In genomic region chr15:82345820-82346470, GRCm38 (mm10) we compare ENCODE assay signal across 8 mouse cellular contexts. TPM values are rescaled to one million over a fixed set of nuclear protein-coding genes. Genes with fewer than 3 reads are reported as not detected.
DNase-seq lines count a peak whose midpoint lies in the region; ATAC-seq and TF ChIP-seq lines count a peak whose summit lies in the region.

No protein-coding gene starts in this region.

- H3K4me3 ChIP-seq in C2C12 (ENCODE audit: insufficient read depth, poor library complexity, severe bottlenecking): peak overlapping the region; percentile 60
- H3K4me3 ChIP-seq in erythroblast, embryonic 14.5 days (replicated peaks): peak overlapping the region; percentile 91
- peak overlapping the region; percentile 80 for H3K4me3 ChIP-seq in heart, embryonic 11.5 days (ENCODE audit: low read depth, low read length)
- peak overlapping the region; percentile 73 for H3K4me3 ChIP-seq in kidney, embryonic 16.5 days (ENCODE audit: low read length)
- H3K4me3 ChIP-seq in liver, adult 2 months (ENCODE audit: insufficient read depth, low read depth, low read length): peak overlapping the region; percentile 79
- H3K4me3 ChIP-seq in myocyte: peak overlapping the region; percentile 42

- TF ChIP-seq POLR2A in brain, embryonic 14.5 days (IDR thresholded peaks at IDR 0.05; ENCODE audit: borderline replicate concordance, extremely low read depth, insufficient read depth, insufficient read length, poor library complexity, severe bottlenecking): peak; percentile 75; the same call in 1 of the 2 replicates
- peak; percentile 44; the same call in 1 of the 2 replicates for TF ChIP-seq POLR2A in liver, adult 2 months (IDR thresholded peaks at IDR 0.05; ENCODE audit: extremely low read depth, insufficient read depth, low read length)
- peak; percentile 93 for TF ChIP-seq POLR2A in myocyte (IDR thresholded peaks at IDR 0.05; ENCODE audit: insufficient read length, low read depth)

- H3ac ChIP-seq in C2C12 (ENCODE audit: control insufficient read depth, insufficient read length, low read depth) (peak overlapping the region; percentile 76), myocyte (ENCODE audit: control insufficient read depth, insufficient read length) (peak overlapping the region; percentile 7)

- no peak for TF ChIP-seq CTCF in C2C12 (IDR thresholded peaks at IDR 0.05; ENCODE audit: control insufficient read depth, insufficient read depth, insufficient read length)
- TF ChIP-seq CTCF in brain, embryonic 14.5 days (IDR thresholded peaks at IDR 0.05; ENCODE audit: borderline replicate concordance, extremely low read depth, insufficient read depth, insufficient read length): no peak
- TF ChIP-seq CTCF in liver, adult 2 months (IDR thresholded peaks at IDR 0.05; ENCODE audit: low read depth, low read length): no peak

- under 1% methylated on average over 51 of the region's 51 CpGs for WGBS in heart, embryonic 11.5 days (ENCODE audit: insufficient replicate concordance)
- under 1% methylated on average over 47 of the region's 51 CpGs for WGBS in kidney, embryonic 16.5 days
- WGBS in liver, adult 2 months: under 1% methylated on average over 51 of the region's 51 CpGs

- peak; percentile 94 for ATAC-seq in heart, embryonic 11.5 days (replicated peaks; ENCODE audit: insufficient number of reproducible peaks, low FRiP score, low TSS enrichment)
- peak; percentile 97 for ATAC-seq in kidney, embryonic 16.5 days (ENCODE audit: low FRiP score, low TSS enrichment)

- peak; percentile 99 for DNase-seq in brain, embryonic 14.5 days (ENCODE audit: low read depth)
- peak; percentile 97 for DNase-seq in liver, adult 2 months (ENCODE audit: extremely low read depth, low read depth, low spot score)
- peak; percentile 100 for DNase-seq in splenic B cell, adult 2 months (ENCODE audit: low read depth, low spot score)

- peaks cover 16% of the 10 kb centered on the region for H3K79me3 ChIP-seq in C2C12 (ENCODE audit: low read depth)

- H3K4me2 ChIP-seq in heart, embryonic 11.5 days: peak overlapping the region; percentile 85
- H3K4me2 ChIP-seq in kidney, embryonic 16.5 days (replicated peaks; ENCODE audit: low read depth, low read length): peak overlapping the region; percentile 87
- peak overlapping the region; percentile 98 for H3K4me2 ChIP-seq in myocyte (ENCODE audit: low read depth)

- peak overlapping the region; percentile 81 for H3K27ac ChIP-seq in heart, embryonic 11.5 days (ENCODE audit: low read depth, low read length)
- peak overlapping the region; percentile 90 for H3K27ac ChIP-seq in kidney, embryonic 16.5 days (ENCODE audit: low read length)
- peak overlapping the region; percentile 76 for H3K27ac ChIP-seq in liver, adult 2 months (replicated peaks; ENCODE audit: insufficient read depth, low read depth, low read length)

- H3K36me3 ChIP-seq in C2C12 (ENCODE audit: control insufficient read depth, insufficient read depth) (peaks cover 35% of the 10 kb centered on the region), myocyte (ENCODE audit: control insufficient read depth, insufficient read depth) (peaks cover 32% of the 10 kb centered on the region)
- H3K36me3 ChIP-seq in erythroblast, embryonic 14.5 days (ENCODE audit: control insufficient read depth): peaks cover 81% of the 10 kb centered on the region
- peaks cover 29% of the 10 kb centered on the region for H3K36me3 ChIP-seq in heart, embryonic 11.5 days (ENCODE audit: control insufficient read depth, insufficient read depth, low read length)
- peaks cover 30% of the 10 kb centered on the region for H3K36me3 ChIP-seq in kidney, embryonic 16.5 days (ENCODE audit: insufficient read depth, low read length)
- peaks cover 20% of the 10 kb centered on the region for H3K36me3 ChIP-seq in liver, adult 2 months (ENCODE audit: control insufficient read depth, insufficient read depth, low read length)
- peaks cover 11% of the 10 kb centered on the region for H3K36me3 ChIP-seq in splenic B cell, adult 2 months (ENCODE audit: control insufficient read depth, insufficient read depth, low read length, poor library complexity, severe bottlenecking)

- H3K27me3 ChIP-seq in C2C12 (ENCODE audit: control insufficient read depth, insufficient read depth, insufficient read length): no peaks in the 10 kb centered on the region
- no peaks in the 10 kb centered on the region for H3K27me3 ChIP-seq in erythroblast, embryonic 14.5 days (ENCODE audit: control insufficient read depth)
- no peaks in the 10 kb centered on the region for H3K27me3 ChIP-seq in heart, embryonic 11.5 days (ENCODE audit: control insufficient read depth, insufficient read depth, low read length)
- no peaks in the 10 kb centered on the region for H3K27me3 ChIP-seq in kidney, embryonic 16.5 days (ENCODE audit: insufficient read depth, low read length)
- H3K27me3 ChIP-seq in liver, adult 2 months (ENCODE audit: control insufficient read depth, insufficient read depth, low read length): no peaks in the 10 kb centered on the region
- no peaks in the 10 kb centered on the region for H3K27me3 ChIP-seq in myocyte (ENCODE audit: control insufficient read depth, insufficient read depth, insufficient read length)
- H3K27me3 ChIP-seq in splenic B cell, adult 2 months (ENCODE audit: control insufficient read depth, insufficient read depth, low read length, poor library complexity, severe bottlenecking): no peaks in the 10 kb centered on the region

- H3K9ac ChIP-seq in heart, embryonic 11.5 days (ENCODE audit: low read depth, low read length): peak overlapping the region; percentile 84
- H3K9ac ChIP-seq in kidney, embryonic 16.5 days (replicated peaks; ENCODE audit: low read length): peak overlapping the region; percentile 86
- H3K9ac ChIP-seq in liver, adult 2 months (ENCODE audit: low read depth, low read length): peak overlapping the region; percentile 83

- H3K79me2 ChIP-seq in C2C12 (ENCODE audit: control insufficient read depth, insufficient read depth): peaks cover 35% of the 10 kb centered on the region
- H3K79me2 ChIP-seq in liver, adult 2 months (ENCODE audit: control insufficient read depth, insufficient read depth, low read length): peaks cover 7% of the 10 kb centered on the region; the same call in 1 of the 2 replicates
- H3K79me2 ChIP-seq in myocyte (ENCODE audit: control insufficient read depth, insufficient read depth): peaks cover 31% of the 10 kb centered on the region

- peaks cover 81% of the 10 kb centered on the region for H3K4me1 ChIP-seq in erythroblast, embryonic 14.5 days (ENCODE audit: control insufficient read depth)
- H3K4me1 ChIP-seq in heart, embryonic 11.5 days (ENCODE audit: control insufficient read depth, insufficient read depth, low read length): peaks cover 22% of the 10 kb centered on the region
- peaks cover 30% of the 10 kb centered on the region for H3K4me1 ChIP-seq in kidney, embryonic 16.5 days (ENCODE audit: insufficient read depth, low read length)
- peaks cover 33% of the 10 kb centered on the region for H3K4me1 ChIP-seq in liver, adult 2 months (ENCODE audit: control insufficient read depth, insufficient read depth, low read length)

- H3K9me3 ChIP-seq in erythroblast, embryonic 14.5 days (ENCODE audit: control insufficient read depth, low read length): peaks cover 2% of the 10 kb centered on the region; the same call in 1 of the 2 replicates
- no peaks in the 10 kb centered on the region for H3K9me3 ChIP-seq in heart, embryonic 11.5 days (replicated peaks; ENCODE audit: control insufficient read depth, low read length)
- no peaks in the 10 kb centered on the region for H3K9me3 ChIP-seq in kidney, embryonic 16.5 days (ENCODE audit: low read length)

RNA-seq across cellular contexts. Expression of gene Smdt1, which starts 7.2 kb away (rescaled TPM):
- polyA plus RNA-seq in C2C12 (2012; fragmentation: generic; extraction: Trizol) (481 TPM), myocyte (2012; fragmentation: generic; extraction: Trizol) (665 TPM)
- polyA plus RNA-seq in brain, embryonic 14.5 days (2012; rRNA removed): 231 and 270 TPM in 2 replicates
- 17.6 and 17.8 TPM in 2 replicates for polyA plus RNA-seq in erythroblast, embryonic 14.5 days (2012)
- 320 and 330 TPM in 2 replicates for polyA plus RNA-seq in heart, embryonic 11.5 days (2014; fragmentation: Nextera tagmentation; extraction: Ambion mirVana)
- 319 and 325 TPM in 2 replicates for polyA plus RNA-seq in kidney, embryonic 16.5 days (2015; fragmentation: Nextera tagmentation; extraction: Ambion mirVana)
- 137 and 141 TPM in 2 replicates for total RNA-seq in liver, adult 2 months (2014; rRNA removed)
- polyA plus RNA-seq in liver, adult 2 months (2012; rRNA removed): 165 and 186 TPM in 2 replicates

RNA-seq across cellular contexts. Expression of gene Pheta2, which starts 7.2 kb away (rescaled TPM):
- polyA plus RNA-seq in C2C12 (2012; fragmentation: generic; extraction: Trizol): 0.02 TPM
- polyA plus RNA-seq in brain, embryonic 14.5 days (2012; rRNA removed): 1.3 and 1.9 TPM in 2 replicates
- 1.8 and 2.3 TPM in 2 replicates for polyA plus RNA-seq in erythroblast, embryonic 14.5 days (2012)
- 10.0 and 11.3 TPM in 2 replicates for polyA plus RNA-seq in heart, embryonic 11.5 days (2014; fragmentation: Nextera tagmentation; extraction: Ambion mirVana)
- polyA plus RNA-seq in kidney, embryonic 16.5 days (2015; fragmentation: Nextera tagmentation; extraction: Ambion mirVana): 10.4 and 12.5 TPM in 2 replicates
- total RNA-seq in liver, adult 2 months (2014; rRNA removed): 0.09 and 0.54 TPM in 2 replicates
- polyA plus RNA-seq in liver, adult 2 months (2012; rRNA removed): 0.10 and 0.19 TPM in 2 replicates
- 0.05 TPM for polyA plus RNA-seq in myocyte (2012; fragmentation: generic; extraction: Trizol)

RNA-seq across cellular contexts. Expression of gene Naga, which starts 7.2 kb away (rescaled TPM):
- 20.9 TPM for polyA plus RNA-seq in C2C12 (2012; fragmentation: generic; extraction: Trizol)
- 46.0 and 46.4 TPM in 2 replicates for polyA plus RNA-seq in brain, embryonic 14.5 days (2012; rRNA removed)
- 17.6 and 23.0 TPM in 2 replicates for polyA plus RNA-seq in erythroblast, embryonic 14.5 days (2012)
- polyA plus RNA-seq in heart, embryonic 11.5 days (2014; fragmentation: Nextera tagmentation; extraction: Ambion mirVana): 33.4 and 38.7 TPM in 2 replicates
- 81.9 and 87.4 TPM in 2 replicates for polyA plus RNA-seq in kidney, embryonic 16.5 days (2015; fragmentation: Nextera tagmentation; extraction: Ambion mirVana)
- 29.6 and 30.1 TPM in 2 replicates for total RNA-seq in liver, adult 2 months (2014; rRNA removed)
- polyA plus RNA-seq in liver, adult 2 months (2012; rRNA removed): 61.9 and 67.0 TPM in 2 replicates
- 53.2 TPM for polyA plus RNA-seq in myocyte (2012; fragmentation: generic; extraction: Trizol)

RNA-seq across cellular contexts. Expression of gene Ndufa6, which starts 8.2 kb away (rescaled TPM):
- polyA plus RNA-seq in C2C12 (2012; fragmentation: generic; extraction: Trizol) (385 TPM), myocyte (2012; fragmentation: generic; extraction: Trizol) (517 TPM)
- 298 and 375 TPM in 2 replicates for polyA plus RNA-seq in brain, embryonic 14.5 days (2012; rRNA removed)
- 28.3 and 30.8 TPM in 2 replicates for polyA plus RNA-seq in erythroblast, embryonic 14.5 days (2012)
- 462 and 487 TPM in 2 replicates for polyA plus RNA-seq in heart, embryonic 11.5 days (2014; fragmentation: Nextera tagmentation; extraction: Ambion mirVana)
- polyA plus RNA-seq in kidney, embryonic 16.5 days (2015; fragmentation: Nextera tagmentation; extraction: Ambion mirVana): 415 and 434 TPM in 2 replicates
- 931 and 1,175 TPM in 2 replicates for total RNA-seq in liver, adult 2 months (2014; rRNA removed)
- 441 and 456 TPM in 2 replicates for polyA plus RNA-seq in liver, adult 2 months (2012; rRNA removed)

RNA-seq across cellular contexts. Expression of gene Cyp2d22, which starts 34.1 kb away (rescaled TPM):
- 0.06 TPM for polyA plus RNA-seq in C2C12 (2012; fragmentation: generic; extraction: Trizol)
- polyA plus RNA-seq in brain, embryonic 14.5 days (2012; rRNA removed): 5.4 and 5.8 TPM in 2 replicates
- polyA plus RNA-seq in erythroblast, embryonic 14.5 days (2012): 0.08 TPM in 1 of 2 replicates, not detected in the other
- 4.1 and 4.4 TPM in 2 replicates for polyA plus RNA-seq in heart, embryonic 11.5 days (2014; fragmentation: Nextera tagmentation; extraction: Ambion mirVana)
- 18.2 and 21.1 TPM in 2 replicates for polyA plus RNA-seq in kidney, embryonic 16.5 days (2015; fragmentation: Nextera tagmentation; extraction: Ambion mirVana)
- 83.3 and 105 TPM in 2 replicates for total RNA-seq in liver, adult 2 months (2014; rRNA removed)
- 316 and 337 TPM in 2 replicates for polyA plus RNA-seq in liver, adult 2 months (2012; rRNA removed)
- polyA plus RNA-seq in myocyte (2012; fragmentation: generic; extraction: Trizol): 2.4 TPM

Comparison
In these comparisons a context has a peak if more than half of its experiments do, and no peak if none do; other contexts are left out.
1. Peak in every context shown above with its lines: DNase-seq, ATAC-seq, H3K4me3 ChIP-seq and H3K27ac ChIP-seq.